Mouse (Mus musculus) MEL (cell line): ENCODE measurements around the gene Megf9. TPM values are rescaled to one million over a fixed set of nuclear protein-coding genes. Genes with fewer than 3 reads are reported as not detected.

Experiments
- DNase-seq: peaks from one replicate; pipeline ENCODE4 v3.0.0; 2011; ENCODE audit warnings: low read depth, low spot score
- H3K27ac ChIP-seq: 2 replicates; pipeline ENCODE4 v1.5.1; 2012; ENCODE audit warnings: low read depth, mild to moderate bottlenecking, control low read depth, low read length, moderate library complexity; ENCODE audit not compliant: control insufficient read depth
- H3K27me3 ChIP-seq, 2 experiments: fragments of 150-350 bp in 1 of 2; sonication (generic) in 1 of 2; 2 replicates each; pipeline ENCODE4 v1.6.1; 2012; ENCODE audit warnings: low read length in 2 of 2, mild to moderate bottlenecking in 2 of 2, improper control_type of control experiment in 1 of 2, moderate library complexity in 1 of 2; ENCODE audit not compliant: insufficient read depth in 2 of 2, control insufficient read depth in 1 of 2
- H3K36me3 ChIP-seq, 2 experiments: 2 replicates each; pipeline ENCODE4 v1.6.1; 2012 to 2014; ENCODE audit warnings: low read length in 2 of 2, improper control_type of control experiment in 1 of 2, inconsistent platforms in 1 of 2, mild to moderate bottlenecking in 1 of 2; ENCODE audit not compliant: insufficient read depth in 2 of 2, control insufficient read depth in 1 of 2
- H3K4me1 ChIP-seq, 2 experiments: fragments of 150-350 bp in 1 of 2; sonication (generic) in 1 of 2; 2 replicates each; pipeline ENCODE4 v1.6.1; 2012; ENCODE audit warnings: low read length in 2 of 2, improper control_type of control experiment in 1 of 2, mild to moderate bottlenecking in 1 of 2; ENCODE audit not compliant: insufficient read depth in 2 of 2, control insufficient read depth in 1 of 2
- H3K4me3 ChIP-seq, 2 experiments: fragments of 150-350 bp in 1 of 2; sonication (generic) in 1 of 2; 2 replicates each; pipeline ENCODE4 v1.5.1; 2012; ENCODE audit warnings: low read depth in 2 of 2, low read length in 2 of 2, mild to moderate bottlenecking in 2 of 2, moderate library complexity in 2 of 2, control low read depth in 1 of 2, improper control_type of control experiment in 1 of 2; ENCODE audit not compliant: control insufficient read depth in 1 of 2, insufficient read depth in 1 of 2
- H3K79me2 ChIP-seq: 2 replicates; pipeline ENCODE4 v1.6.1; 2012; ENCODE audit warnings: mild to moderate bottlenecking, low read length, moderate library complexity; ENCODE audit not compliant: control insufficient read depth, poor library complexity, insufficient read depth
- H3K9ac ChIP-seq: 2 replicates; pipeline ENCODE4 v1.6.1; 2012; ENCODE audit warnings: low read depth, mild to moderate bottlenecking, control low read depth, low read length, moderate library complexity; ENCODE audit not compliant: control insufficient read depth, poor library complexity, severe bottlenecking
- H3K9me3 ChIP-seq: fragments of 150-350 bp; sonication (generic); replicated peaks from 2 replicates; pipeline ENCODE4 v1.6.1; 2012; ENCODE audit warnings: mild to moderate bottlenecking, low read length, improper control_type of control experiment, moderate library complexity; ENCODE audit not compliant: insufficient read depth
- CHD2 ChIP-seq: IDR thresholded peaks from 2 replicates; pipeline ENCODE4 v1.6.1; 2011; ENCODE audit warnings: low read length, improper control_type of control experiment
- CTCF ChIP-seq, 3 experiments: IDR thresholded peaks in 2 of 3; conservative IDR thresholded peaks in 1 of 3; 2 replicates each; pipeline ENCODE4 v1.5.1; 2011 to 2012; ENCODE audit warnings: low read length in 3 of 3, low read depth in 2 of 3, mild to moderate bottlenecking in 2 of 3, improper control_type of control experiment in 1 of 3, inconsistent platforms in 1 of 3, mixed read lengths in 1 of 3, moderate library complexity in 1 of 3; ENCODE audit not compliant: control insufficient read depth in 1 of 3, insufficient read depth in 1 of 3, poor library complexity in 1 of 3, severe bottlenecking in 1 of 3
- E2F4 ChIP-seq: IDR thresholded peaks from 2 replicates; pipeline ENCODE4 v1.6.1; 2011; ENCODE audit warnings: low read depth, low read length, improper control_type of control experiment, borderline replicate concordance
- ELF1 ChIP-seq: IDR thresholded peaks from 2 replicates; pipeline ENCODE4 v1.6.1; 2014; ENCODE audit warnings: low read depth, mild to moderate bottlenecking, inconsistent platforms, low read length, improper control_type of control experiment, moderate library complexity
- EP300 ChIP-seq, 2 experiments: IDR thresholded peaks; 2 replicates each; pipeline ENCODE4 v1.6.1; 2011; ENCODE audit warnings: improper control_type of control experiment in 2 of 2, low read length in 2 of 2, low read depth in 1 of 2, mild to moderate bottlenecking in 1 of 2
- ETS1 ChIP-seq: IDR thresholded peaks from 2 replicates; pipeline ENCODE4 v1.6.1; 2012; ENCODE audit warnings: low read depth, mild to moderate bottlenecking, inconsistent platforms, low read length, improper control_type of control experiment, moderate library complexity
- GATA1 ChIP-seq: IDR thresholded peaks from 2 replicates; pipeline ENCODE4 v1.6.1; 2011; ENCODE audit warnings: low read depth, low read length, improper control_type of control experiment
- HCFC1 ChIP-seq: IDR thresholded peaks from 2 replicates; pipeline ENCODE4 v1.6.1; 2012; ENCODE audit warnings: low read depth, mild to moderate bottlenecking, inconsistent platforms, low read length, improper control_type of control experiment, moderate library complexity
- KAT2A ChIP-seq: conservative IDR thresholded peaks from 2 replicates; pipeline ENCODE4 v1.6.1; 2012; ENCODE audit warnings: low read depth, low read length, improper control_type of control experiment, inconsistent platforms
- MAZ ChIP-seq: IDR thresholded peaks from 2 replicates; pipeline ENCODE4 v1.6.1; 2012; ENCODE audit warnings: low read depth, mild to moderate bottlenecking, inconsistent platforms, low read length, improper control_type of control experiment
- MYC ChIP-seq: IDR thresholded peaks from 2 replicates; pipeline ENCODE4 v1.6.1; 2011; ENCODE audit warnings: low read depth, mild to moderate bottlenecking, low read length, improper control_type of control experiment, moderate library complexity
- RCOR1 ChIP-seq: IDR thresholded peaks from 2 replicates; pipeline ENCODE4 v1.6.1; 2012; ENCODE audit warnings: low read depth, mild to moderate bottlenecking, inconsistent platforms, low read length, improper control_type of control experiment
- SIN3A ChIP-seq: IDR thresholded peaks from 2 replicates; pipeline ENCODE4 v1.6.1; 2012; ENCODE audit warnings: low read length, improper control_type of control experiment, inconsistent platforms
- SMC3 ChIP-seq: IDR thresholded peaks from 2 replicates; pipeline ENCODE4 v1.6.1; 2011; ENCODE audit warnings: low read depth, low read length, improper control_type of control experiment
- UBTF ChIP-seq: IDR thresholded peaks from 2 replicates; pipeline ENCODE4 v1.6.1; 2012; ENCODE audit warnings: low read depth, mild to moderate bottlenecking, inconsistent platforms, low read length, improper control_type of control experiment, moderate library complexity, borderline replicate concordance; ENCODE audit not compliant: insufficient read depth
- ZC3H11A ChIP-seq: IDR thresholded peaks from 2 replicates; pipeline ENCODE4 v1.6.1; 2012; ENCODE audit warnings: low read depth, mild to moderate bottlenecking, inconsistent platforms, low read length, improper control_type of control experiment
- ZMIZ1 ChIP-seq: IDR thresholded peaks from 2 replicates; pipeline ENCODE4 v1.6.1; 2012; ENCODE audit warnings: low read depth, mild to moderate bottlenecking, inconsistent platforms, low read length, improper control_type of control experiment, moderate library complexity
- ZNF384 ChIP-seq: IDR thresholded peaks from 2 replicates; pipeline ENCODE4 v1.6.1; 2012; ENCODE audit warnings: low read depth, mild to moderate bottlenecking, inconsistent platforms, low read length, improper control_type of control experiment
- polyA plus RNA-seq, 2 experiments: library from polyadenylated mRNA; stranded (reverse) in 1 of 2; unstranded in 1 of 2; fragments of >175 nt in 1 of 2; fragments of >200 nt in 1 of 2; gene quantifications; 2 replicates each; pipeline versions ENCODE4 v1.2.1 to v1.2.4; 2012; ENCODE audit warnings: low replicate concordance in 2 of 2, low read depth in 1 of 2; ENCODE audit not compliant: insufficient read length in 2 of 2, insufficient read depth in 1 of 2, missing spikeins in 1 of 2
- total RNA-seq: library from RNA; depleted of rRNA; stranded (reverse); fragments of 300-350 nt; gene quantifications from 2 replicates; pipeline ENCODE4 v1.2.3, GENCODE M21; 2012

Megf9 gene
- total and polyA plus RNA-seq, 3 experiments, result 2.1 to 3.2 TPM; not detected in 1

GRCm38 (mm10) chr4:70553230-70553797 lies 18.5 kb upstream of the Megf9 start:
- Histone ChIP-seq H3K36me3 (no peaks in the 10 kb centered on the region), H3K4me1 (no peaks in the 10 kb centered on the region), H3K79me2 (no peaks in the 10 kb centered on the region), H3K4me3 (no peak overlapping the region), H3K27ac (no peak overlapping the region), H3K27me3 (no peaks in the 10 kb centered on the region; a peak in 1 of 4 replicates), H3K9me3 (no peaks in the 10 kb centered on the region), H3K9ac (no peak overlapping the region)
- no peak for DNase-seq
- no peak for TF ChIP-seq EP300 (IDR thresholded peaks at IDR 0.05; ENCODE audit: low read depth in 1 of 2, low read length in 2 of 2)
- TF ChIP-seq KAT2A, result no peak
- no peak for TF ChIP-seq ZMIZ1
- no peak for TF ChIP-seq MYC
- TF ChIP-seq UBTF, result no peak
- TF ChIP-seq ETS1, result no peak
- TF ChIP-seq CHD2, result no peak
- no peak for TF ChIP-seq SMC3
- no peak for TF ChIP-seq HCFC1
- TF ChIP-seq E2F4, result no peak
- no peak for TF ChIP-seq CTCF (IDR thresholded peaks at IDR 0.05 in 2 of 3, conservative IDR thresholded peaks at IDR 0.05 in 1 of 3; ENCODE audit: control insufficient read depth in 1 of 3, insufficient read depth in 1 of 3, low read depth in 2 of 3, low read length in 3 of 3, poor library complexity in 1 of 3, severe bottlenecking in 1 of 3)
- no peak for TF ChIP-seq ELF1
- TF ChIP-seq GATA1, result no peak
- TF ChIP-seq ZNF384, result no peak
- TF ChIP-seq MAZ, result no peak
- no peak for TF ChIP-seq ZC3H11A
- TF ChIP-seq SIN3A, result no peak

- H3K4me3 ChIP-seq, result no peak overlapping the region
- H3K36me3 ChIP-seq, result no peaks in the 10 kb centered on the region
- no peaks in the 10 kb centered on the region for H3K4me1 ChIP-seq
- H3K9me3 ChIP-seq, result no peaks in the 10 kb centered on the region
- H3K9ac ChIP-seq, result no peak overlapping the region
- TF ChIP-seq KAT2A, result no peak
- no peak for TF ChIP-seq CHD2
- no peak for TF ChIP-seq RCOR1
- no peaks in the 10 kb centered on the region for H3K79me2 ChIP-seq
- H3K27ac ChIP-seq, result no peak overlapping the region
- H3K27me3 ChIP-seq, result no peaks in the 10 kb centered on the region; a peak in 1 of 4 replicates
- no peak for DNase-seq
These were observed 17.3 kb upstream of the Megf9 start for GRCm38 (mm10) chr4:70552120-70552519.
